Mouse (Mus musculus) liver, postnatal 0 days (tissue): Measurements from ENCODE around the gene Dcaf5.

ENCODE experiments used
- CTCF ChIP-seq: sonication (generic); IDR thresholded peaks from 2 replicates; pipeline ENCODE4 v1.5.1; 2016; ENCODE audit warnings: antibody characterized with exemption, low read depth
- EP300 ChIP-seq: IDR thresholded peaks from 2 replicates; pipeline ENCODE4 v1.6.1; 2016; ENCODE audit warnings: antibody characterized with exemption, low read depth, mild to moderate bottlenecking

- no peak for TF ChIP-seq EP300
- TF ChIP-seq CTCF = no peak
These were observed 1.8 kb downstream of the Dcaf5 start for GRCm38 (mm10) chr12:80434601-80434960.
